Mouse (Mus musculus) cerebellum, adult 2 months (tissue): ENCODE results near the gene Tbc1d8b. TPM values are rescaled to one million over a fixed set of nuclear protein-coding genes. Genes with fewer than 3 reads are reported as not detected.
A peak's percentile ranks its signal among the peaks of the same experiment; 100 is the strongest.
"Not testable (repeated sequence)": the region's sequence is repeated elsewhere in the genome, so short reads cannot be mapped to it uniquely, and the experiment has no call there.

Experiments
- DNase-seq, 2 experiments: peaks; one replicate each; pipeline ENCODE4 v3.0.0; 2021
- H3K27ac ChIP-seq: fragments of 200-500 bp; 2 replicates; pipeline ENCODE4 v1.5.1; 2012; ENCODE audit warnings: low read length, control low read depth, inconsistent platforms; ENCODE audit not compliant: insufficient read depth
- H3K27me3 ChIP-seq: fragments of 200-500 bp; 2 replicates; pipeline ENCODE4 v1.6.1; 2012; ENCODE audit warnings: inconsistent platforms, mild to moderate bottlenecking, low read length, moderate library complexity; ENCODE audit not compliant: control insufficient read depth, insufficient read depth
- H3K4me1 ChIP-seq: fragments of 200-500 bp; 2 replicates; pipeline ENCODE4 v1.6.1; 2011; ENCODE audit warnings: low read length; ENCODE audit not compliant: control insufficient read depth, insufficient read depth
- H3K4me3 ChIP-seq: fragments of 200-500 bp; replicated peaks from 2 replicates; pipeline ENCODE3; 2011; ENCODE audit warnings: mild to moderate bottlenecking, low read depth, low read length, control low read depth; ENCODE audit not compliant: insufficient read depth
- CTCF ChIP-seq: fragments of 200-500 bp; IDR thresholded peaks from 2 replicates; pipeline ENCODE4 v1.5.1; 2011; ENCODE audit warnings: low read depth, mild to moderate bottlenecking, control low read depth, low read length, moderate library complexity, borderline replicate concordance; ENCODE audit not compliant: insufficient read depth
- POLR2A ChIP-seq: fragments of 200-500 bp; IDR thresholded peaks from 2 replicates; pipeline ENCODE4 v1.6.1; 2011; ENCODE audit warnings: low read length, control low read depth, borderline replicate concordance; ENCODE audit not compliant: insufficient read depth
- WGBS: fragments of 180-500 bp; shearing (Covaris S2); methylation state at CpG from one replicate; pipeline ENCODE4 v1.1.7; 2018; 5-methylcytosine and 5-hydroxymethylcytosine counted together
- polyA plus RNA-seq: library from polyadenylated mRNA; depleted of rRNA; stranded (reverse); fragments of >200 nt; gene quantifications from 2 replicates; pipeline ENCODE4 v1.2.3, GENCODE M21; 2012

Gene Tbc1d8b
- polyA plus RNA-seq, 1 experiment, result 3.1 TPM

DNA sequence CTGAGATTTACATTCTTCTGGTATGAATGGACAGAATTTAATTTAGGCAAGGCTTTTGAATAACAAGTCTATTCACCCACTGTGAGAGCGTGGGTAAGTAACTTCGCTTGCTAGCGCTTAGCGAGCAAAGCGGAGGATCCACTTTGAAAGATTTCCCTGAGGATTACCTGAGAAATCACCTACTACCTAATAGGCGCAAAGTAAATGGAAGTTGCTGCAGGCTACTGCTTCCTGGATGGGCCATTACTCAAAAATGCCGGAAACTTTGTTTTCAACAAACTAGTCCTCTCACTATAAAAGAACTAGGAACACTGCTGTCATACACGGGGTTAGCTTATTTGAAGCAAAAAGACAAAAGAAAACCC lies 404 bp upstream of the Tbc1d8b start:
- Histone ChIP-seq H3K4me1 (no peaks in the 10 kb centered on the region), H3K27ac (no peak overlapping the region), H3K27me3 (no peaks in the 10 kb centered on the region; the same call in 1 of the 2 replicates), H3K4me3 (peak overlapping the region; percentile 98)
- no peak for DNase-seq
- WGBS, result 13% methylated on average over 8 of the region's 8 CpGs
- TF ChIP-seq POLR2A (no peak), CTCF (no peak)

DNA sequence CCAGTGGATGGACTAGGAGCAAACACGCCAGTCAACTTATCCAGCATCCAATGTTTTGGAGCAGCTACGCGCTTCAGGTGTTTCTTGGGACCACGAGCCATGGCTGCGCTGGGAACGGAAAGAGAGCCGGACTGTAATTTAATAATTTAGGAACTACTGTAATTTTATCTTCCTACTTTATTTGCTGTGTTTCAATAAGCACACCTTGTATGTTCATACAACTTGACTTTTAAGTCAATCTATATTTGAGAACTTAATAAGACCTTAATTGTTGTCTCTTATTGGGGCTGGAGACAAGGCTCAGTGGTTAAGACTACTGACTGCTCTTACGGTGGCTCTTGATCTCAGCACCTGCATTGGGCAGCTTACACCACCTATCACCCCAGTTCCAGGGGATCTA lies 29.6 kb downstream of the Tbc1d8b start, which contains the start of gene Gm15013:
Gene Gm15013 (minus strand): TSS at position 101 of the 400 bp plus-strand sequence.
- WGBS, result 94% methylated on average over 8 of the region's 8 CpGs
- no peak for DNase-seq
- H3K27ac ChIP-seq, result no peak within 1 kb of the TSS
- no peak within 1 kb of the TSS for H3K4me3 ChIP-seq
- TF ChIP-seq CTCF (no peak), POLR2A (no peak)
- no peaks in the 10 kb centered on the region for H3K4me1 ChIP-seq
- no peaks in the 10 kb centered on the region for H3K27me3 ChIP-seq

DNA sequence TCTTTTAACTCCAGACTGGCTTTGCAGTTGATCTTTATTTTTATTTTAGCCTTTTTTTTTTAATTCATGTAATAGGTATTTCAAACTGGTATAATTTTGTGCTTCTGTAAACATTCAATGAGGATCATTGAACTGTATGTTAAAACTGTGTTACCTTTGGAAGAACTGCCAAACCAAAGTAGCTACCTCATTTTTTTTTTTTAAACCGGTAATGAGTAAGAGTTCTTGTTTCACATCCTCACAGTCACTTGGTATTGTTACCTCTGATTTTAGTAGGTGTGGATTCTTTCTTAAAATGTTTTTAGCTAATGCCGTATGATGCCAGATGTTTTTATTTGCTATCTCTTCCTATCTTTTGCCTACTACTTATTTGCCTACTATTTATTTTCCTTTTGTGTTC lies 37.6 kb downstream of the Tbc1d8b start:
- TF ChIP-seq POLR2A, result no peak
- TF ChIP-seq CTCF, result no peak
- no peak for DNase-seq
- Histone ChIP-seq H3K4me1 (no peaks in the 10 kb centered on the region), H3K4me3 (no peak overlapping the region), H3K27me3 (no peaks in the 10 kb centered on the region), H3K27ac (no peak overlapping the region)
- 91% methylated on average over 2 of the region's 2 CpGs for WGBS

DNA sequence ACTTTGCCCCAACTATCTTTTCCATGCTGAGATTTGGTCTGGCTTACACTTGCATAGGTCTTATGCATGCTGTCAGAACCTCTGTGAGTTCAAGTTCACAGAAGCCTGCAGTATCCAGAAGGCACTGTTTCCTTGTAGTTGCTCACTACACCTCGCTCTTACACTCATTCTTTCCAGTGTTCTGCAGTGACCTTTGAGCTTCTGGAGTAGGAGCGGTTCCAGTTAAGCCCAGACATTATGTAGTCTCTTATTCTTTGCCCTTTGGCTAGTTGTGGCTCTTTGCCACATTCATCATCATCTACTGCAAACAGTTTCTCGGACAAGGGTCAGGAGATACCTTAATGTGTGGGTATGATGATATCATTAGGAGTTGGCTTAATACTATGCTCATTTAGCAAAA lies 45.7 kb downstream of the Tbc1d8b start:
- no peaks in the 10 kb centered on the region for H3K4me1 ChIP-seq
- TF ChIP-seq POLR2A (no peak), CTCF (no peak)
- no peak for DNase-seq
- H3K4me3 ChIP-seq, result no peak overlapping the region
- no peak overlapping the region for H3K27ac ChIP-seq
- WGBS, result 92% methylated on average over 3 of the region's 3 CpGs
- no peaks in the 10 kb centered on the region for H3K27me3 ChIP-seq

DNA sequence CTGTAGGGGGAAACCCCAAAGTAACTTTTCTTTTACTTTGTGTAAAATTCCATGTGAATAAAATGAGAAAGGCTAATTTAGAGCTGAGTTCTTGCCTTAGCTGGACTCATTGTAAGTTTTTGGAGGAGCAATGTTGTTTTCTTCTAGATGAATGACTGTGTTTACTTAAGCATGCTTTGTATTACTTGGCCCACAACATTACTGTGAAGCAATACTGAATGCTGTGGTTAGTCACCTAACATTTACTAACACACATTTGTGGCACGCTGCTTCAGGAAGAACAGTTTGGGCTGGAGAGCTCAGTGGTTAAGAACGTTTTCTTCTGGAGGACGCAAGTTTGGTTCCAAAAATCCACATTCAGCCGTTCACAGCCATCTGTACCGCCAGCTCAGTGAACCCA lies 52.3 kb downstream of the Tbc1d8b start:
- WGBS, result 84% methylated on average over 5 of the region's 5 CpGs
- TF ChIP-seq CTCF, result no peak

DNA sequence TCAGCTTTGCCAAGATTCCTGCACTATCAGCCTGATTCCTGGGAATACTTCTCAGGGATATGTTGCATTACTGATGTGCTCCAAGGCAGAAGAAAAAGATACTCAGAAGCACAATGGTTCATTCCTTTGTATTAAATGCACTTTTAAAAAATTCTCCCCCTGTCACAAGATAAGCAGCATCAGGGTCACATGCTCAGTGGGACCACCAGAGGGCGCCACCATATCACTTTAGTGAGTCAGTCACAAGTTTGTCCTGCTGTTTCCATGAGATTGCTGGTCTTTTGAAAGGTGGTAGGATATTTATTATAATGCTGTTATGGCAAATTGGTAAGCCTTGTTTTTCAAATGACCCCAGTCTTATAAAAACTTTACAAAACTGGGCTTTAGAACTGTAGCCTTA lies 67.1 kb downstream of the Tbc1d8b start:
- peak; percentile 21 to 41 for DNase-seq
- no peaks in the 10 kb centered on the region for H3K27me3 ChIP-seq
- H3K27ac ChIP-seq, result no peak overlapping the region
- H3K4me3 ChIP-seq, result no peak overlapping the region
- TF ChIP-seq CTCF, result peak; percentile 63
- TF ChIP-seq POLR2A, result no peak
- no peaks in the 10 kb centered on the region for H3K4me1 ChIP-seq
- WGBS, result 3% methylated on average over 1 of the region's 1 CpGs

More for the DNA sequence above, 52.3 kb downstream of the Tbc1d8b start:
- H3K4me3 ChIP-seq, result no peak overlapping the region
- no peaks in the 10 kb centered on the region for H3K27me3 ChIP-seq
- H3K4me1 ChIP-seq, result no peaks in the 10 kb centered on the region
- no peak for DNase-seq
- no peak overlapping the region for H3K27ac ChIP-seq

DNA sequence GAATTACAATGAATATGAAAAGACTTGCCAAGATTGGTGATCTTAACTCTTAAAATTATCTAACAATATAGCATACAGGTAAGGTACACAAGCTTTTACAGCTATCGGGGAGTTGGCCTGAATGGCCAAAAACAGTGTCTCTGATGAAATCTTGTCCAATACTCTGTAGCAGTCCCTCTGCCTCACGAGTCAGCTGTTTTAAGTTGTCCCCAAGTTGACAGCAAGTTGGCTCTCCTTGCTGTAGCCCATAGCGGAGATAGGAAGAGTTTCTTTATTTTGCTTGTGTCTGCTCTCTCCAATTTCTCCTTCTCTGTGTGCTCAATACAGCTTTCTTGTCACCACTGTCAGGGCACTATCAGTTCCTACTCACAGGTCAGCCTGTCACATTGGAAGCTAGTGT lies 73.8 kb downstream of the Tbc1d8b start:
- H3K4me1 ChIP-seq, H3K4me3 ChIP-seq, H3K27me3 ChIP-seq, H3K27ac ChIP-seq, DNase-seq: not testable (repeated sequence)
- 34% methylated on average over 3 of the region's 3 CpGs for WGBS

DNA sequence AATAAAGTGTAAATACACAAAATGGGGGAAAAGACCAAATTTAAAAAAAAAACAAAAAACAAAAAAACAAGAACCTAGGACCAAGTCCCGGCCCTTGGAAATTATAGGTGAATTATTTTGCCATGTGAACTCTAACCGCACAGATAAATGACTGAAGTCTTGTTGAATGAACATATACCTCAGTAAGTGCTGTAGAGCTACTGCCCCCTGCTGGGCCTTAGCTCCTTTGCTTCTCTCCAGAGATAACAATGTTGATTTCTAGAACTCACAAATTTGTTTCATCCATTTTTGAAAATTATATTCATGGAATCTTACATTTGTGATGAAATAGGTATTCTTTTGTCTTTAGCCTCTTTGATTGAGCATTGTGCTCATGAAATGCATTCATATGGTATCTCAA lies 77.8 kb downstream of the Tbc1d8b start:
- TF ChIP-seq CTCF, result no peak
- no peak for TF ChIP-seq POLR2A
- no peak overlapping the region for H3K27ac ChIP-seq
- WGBS, result 94% methylated on average over 2 of the region's 2 CpGs
- H3K4me1 ChIP-seq, result no peaks in the 10 kb centered on the region
- no peaks in the 10 kb centered on the region for H3K27me3 ChIP-seq
- peak in 1 of 2 experiments; percentile 4 for DNase-seq
- no peak overlapping the region for H3K4me3 ChIP-seq

DNA sequence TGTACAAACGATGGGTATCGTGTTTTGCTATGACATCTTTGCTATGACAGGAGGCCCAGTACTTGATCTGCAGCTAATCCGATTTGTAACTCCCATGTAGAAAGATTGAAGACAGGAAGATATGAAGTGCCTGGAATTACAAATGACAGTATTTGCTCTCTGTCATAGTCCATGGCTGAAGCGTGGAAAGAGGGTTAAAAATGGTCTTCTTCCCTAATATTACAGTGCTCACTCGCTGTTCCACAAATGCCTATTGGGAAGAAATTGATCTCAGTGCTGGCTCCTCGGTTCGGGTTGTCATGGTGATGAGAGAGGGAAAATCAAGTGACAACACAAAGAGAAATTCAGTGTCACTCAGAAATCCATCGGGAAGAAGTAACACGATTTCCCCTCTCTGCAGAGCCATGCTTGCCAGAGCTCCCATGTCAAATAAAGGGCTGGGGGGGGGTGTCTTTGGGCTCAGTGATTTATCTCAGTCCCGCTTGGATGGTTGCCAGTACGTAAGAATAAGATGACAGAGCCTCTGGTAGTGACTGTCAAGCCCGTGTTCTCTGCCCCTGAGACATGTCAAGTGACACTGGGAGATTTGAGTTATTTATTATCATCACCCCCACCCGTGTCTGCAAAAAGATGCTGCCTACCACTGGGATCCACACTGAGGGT lies 85.3 kb downstream of the Tbc1d8b start:
- Histone ChIP-seq H3K27me3 (no peaks in the 10 kb centered on the region), H3K4me1 (no peaks in the 10 kb centered on the region; the same call in 1 of the 2 replicates), H3K4me3 (no peak overlapping the region), H3K27ac (no peak overlapping the region)
- TF ChIP-seq CTCF (no peak), POLR2A (no peak)
- no peak for DNase-seq
- WGBS, result 37% methylated on average over 13 of the region's 13 CpGs
